Comparison of ENCODE assay signal across 11 mouse cellular contexts in genomic region chr3:141936594-141937272, GRCm38 (mm10).
A peak's percentile ranks its signal among the peaks of the same experiment; 100 is the strongest.
DNase-seq lines count a peak whose midpoint lies in the region; ATAC-seq and TF ChIP-seq lines count a peak whose summit lies in the region.
"Had no signal": no experiment of that assay in that cellular context is flagged by ENCODE, and none has a peak within 500 bp of the region (broad histone marks: within the 10 kb centered on the region; RNA-seq: fewer than 3 reads in every experiment).

No protein-coding gene starts in this region.

- WGBS in forebrain, embryonic 16.5 days: 4% methylated on average over 16 of the region's 16 CpGs
- 4% methylated on average over 16 of the region's 16 CpGs for WGBS in midbrain, embryonic 16.5 days
- 71% methylated on average over 16 of the region's 16 CpGs for WGBS in liver, postnatal 0 days (ENCODE audit: insufficient replicate concordance)

- H3K4me3 ChIP-seq in forebrain, embryonic 16.5 days (replicated peaks; ENCODE audit: low read length): peak overlapping the region; percentile 7
- H3K4me3 ChIP-seq in midbrain, embryonic 16.5 days (ENCODE audit: low read depth, low read length): 0 out of 2 replicates have a peak overlapping the region, but pooled peaks have one; percentile 8
- no peak overlapping the region for H3K4me3 ChIP-seq in liver, postnatal 0 days (ENCODE audit: low read depth, low read length)
- H3K4me3 ChIP-seq: heart, embryonic 12.5 days; lung, embryonic 15.5 days had no signal

- H3K27me3 ChIP-seq in forebrain, embryonic 16.5 days (replicated peaks; ENCODE audit: control insufficient read depth, insufficient read depth, low read length): no peaks in the 10 kb centered on the region
- no peaks in the 10 kb centered on the region for H3K27me3 ChIP-seq in midbrain, embryonic 16.5 days (ENCODE audit: control insufficient read depth, insufficient read depth, low read depth, low read length)
- H3K27me3 ChIP-seq in liver, postnatal 0 days (ENCODE audit: insufficient read depth, low read length): no peaks in the 10 kb centered on the region
- H3K27me3 ChIP-seq: heart, embryonic 12.5 days; lung, embryonic 15.5 days had no signal

- no peaks in the 10 kb centered on the region for H3K9me3 ChIP-seq in forebrain, embryonic 16.5 days (ENCODE audit: control insufficient read depth, low read length)
- H3K9me3 ChIP-seq in midbrain, embryonic 16.5 days (replicated peaks; ENCODE audit: control insufficient read depth, low read length, poor library complexity, severe bottlenecking): no peaks in the 10 kb centered on the region
- no peaks in the 10 kb centered on the region for H3K9me3 ChIP-seq in liver, postnatal 0 days (ENCODE audit: low read length)
- H3K9me3 ChIP-seq: heart, embryonic 12.5 days; lung, embryonic 15.5 days had no signal

- peaks cover 26% of the 10 kb centered on the region for H3K4me1 ChIP-seq in forebrain, embryonic 16.5 days (replicated peaks; ENCODE audit: control insufficient read depth, insufficient read depth, low read length)
- peaks cover 13% of the 10 kb centered on the region; the same call in 1 of the 2 replicates for H3K4me1 ChIP-seq in midbrain, embryonic 16.5 days (ENCODE audit: control insufficient read depth, insufficient read depth, low read length)
- no peaks in the 10 kb centered on the region for H3K4me1 ChIP-seq in liver, postnatal 0 days (ENCODE audit: insufficient read depth)

- peak overlapping the region; percentile 50 for H3K27ac ChIP-seq in forebrain, embryonic 16.5 days (ENCODE audit: low read length)
- no peak overlapping the region for H3K27ac ChIP-seq in midbrain, embryonic 16.5 days (ENCODE audit: low read length)
- no peak overlapping the region for H3K27ac ChIP-seq in liver, postnatal 0 days (ENCODE audit: low read depth)
- H3K27ac ChIP-seq: lung, embryonic 15.5 days had no signal

- TF ChIP-seq CTCF in liver, postnatal 0 days (IDR thresholded peaks at IDR 0.05; ENCODE audit: low read depth): no peak

- no peaks in the 10 kb centered on the region for H3K36me3 ChIP-seq in forebrain, embryonic 16.5 days (ENCODE audit: control insufficient read depth, insufficient read depth)
- H3K36me3 ChIP-seq in midbrain, embryonic 16.5 days (ENCODE audit: control insufficient read depth, insufficient read depth, low read length): no peaks in the 10 kb centered on the region
- H3K36me3 ChIP-seq in liver, postnatal 0 days (replicated peaks; ENCODE audit: insufficient read depth, low read length): no peaks in the 10 kb centered on the region
- H3K36me3 ChIP-seq: heart, embryonic 12.5 days; lung, embryonic 15.5 days had no signal

- no peak for TF ChIP-seq EP300 in liver, postnatal 0 days (IDR thresholded peaks at IDR 0.05; ENCODE audit: low read depth)

- peak overlapping the region; percentile 32; the same call in 1 of the 2 replicates for H3K9ac ChIP-seq in forebrain, embryonic 16.5 days (replicated peaks; ENCODE audit: low read depth, low read length)
- H3K9ac ChIP-seq in midbrain, embryonic 16.5 days (ENCODE audit: low read depth, low read length): no peak overlapping the region
- no peak overlapping the region for H3K9ac ChIP-seq in liver, postnatal 0 days (replicated peaks)
- H3K9ac ChIP-seq: heart, embryonic 12.5 days; lung, embryonic 15.5 days had no signal

- H3K4me2 ChIP-seq in forebrain, embryonic 16.5 days (ENCODE audit: low read length): peak overlapping the region; percentile 47
- H3K4me2 ChIP-seq in midbrain, embryonic 16.5 days (ENCODE audit: low read length): peak overlapping the region; percentile 43
- H3K4me2 ChIP-seq in liver, postnatal 0 days (ENCODE audit: low read depth, low read length): no peak overlapping the region
- H3K4me2 ChIP-seq: heart, embryonic 12.5 days; lung, embryonic 15.5 days had no signal

- DNase-seq in cerebellum, adult 8-10 months: peak; percentile 3
- no peak for DNase-seq in cerebellum, adult 11 months
- DNase-seq in brain, embryonic 18.5 days (ENCODE audit: low read depth, low spot score): peak; percentile 49
- DNase-seq in kidney, adult 8-10 months: no peak
- no peak for DNase-seq in liver, postnatal 0 days
- no peak for DNase-seq in urinary bladder, postnatal 14 days (ENCODE audit: low spot score)
- DNase-seq: right cerebral cortex, adult 18-20 months had no signal

- peak; percentile 78 for ATAC-seq in forebrain, embryonic 16.5 days
- peak; percentile 79 for ATAC-seq in midbrain, embryonic 16.5 days
- no peak for ATAC-seq in liver, postnatal 0 days

Comparison
In these comparisons a context has a peak if more than half of its experiments do, and no peak if none do; other contexts are left out.
1. DNase-seq: peak in cerebellum, adult 8-10 months (single experiment) and brain, embryonic 18.5 days (single experiment); none in cerebellum, adult 11 months (single experiment), kidney, adult 8-10 months (0 of 2), liver, postnatal 0 days (single experiment) and urinary bladder, postnatal 14 days (single experiment).